Mouse (Mus musculus): Measurements from ENCODE around the gene Rbpj.

DNA sequence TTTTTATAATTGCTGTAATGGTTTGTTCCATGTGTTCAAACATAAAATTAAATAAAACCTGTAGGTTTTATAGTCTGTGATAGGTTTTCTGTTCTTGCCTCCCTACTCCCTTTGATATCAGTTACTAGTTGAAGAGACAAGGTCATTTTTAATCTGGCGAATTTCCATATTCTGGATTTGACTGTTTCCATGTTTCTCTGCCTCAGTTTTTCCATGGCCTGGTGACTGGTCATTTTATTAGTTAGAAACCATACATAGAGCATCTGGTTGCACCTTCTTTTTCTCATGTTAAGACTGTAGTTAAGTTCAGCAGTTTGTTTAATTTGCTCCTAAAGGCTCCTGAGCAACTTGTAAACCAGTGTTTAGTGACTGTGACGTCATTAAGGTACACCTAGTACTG is 181.4 kb downstream of the Rbpj start:
- no peak for TF ChIP-seq FLI1 (IDR thresholded peaks at IDR 0.05; ENCODE audit: low read length)
- TF ChIP-seq GATA1 (IDR thresholded peaks at IDR 0.05; ENCODE audit: borderline replicate concordance, low read length) = no peak

All from megakaryocyte, embryonic 14.5 days (primary cell).